Mouse (Mus musculus): ENCODE measurements at regions not wholly inside any gene's neighbourhood (a gene's known extent, or its start where the extent isn't known, plus 50 kb on each side); places are given as distances from the start of the nearest gene placed in this dataset.

DNA sequence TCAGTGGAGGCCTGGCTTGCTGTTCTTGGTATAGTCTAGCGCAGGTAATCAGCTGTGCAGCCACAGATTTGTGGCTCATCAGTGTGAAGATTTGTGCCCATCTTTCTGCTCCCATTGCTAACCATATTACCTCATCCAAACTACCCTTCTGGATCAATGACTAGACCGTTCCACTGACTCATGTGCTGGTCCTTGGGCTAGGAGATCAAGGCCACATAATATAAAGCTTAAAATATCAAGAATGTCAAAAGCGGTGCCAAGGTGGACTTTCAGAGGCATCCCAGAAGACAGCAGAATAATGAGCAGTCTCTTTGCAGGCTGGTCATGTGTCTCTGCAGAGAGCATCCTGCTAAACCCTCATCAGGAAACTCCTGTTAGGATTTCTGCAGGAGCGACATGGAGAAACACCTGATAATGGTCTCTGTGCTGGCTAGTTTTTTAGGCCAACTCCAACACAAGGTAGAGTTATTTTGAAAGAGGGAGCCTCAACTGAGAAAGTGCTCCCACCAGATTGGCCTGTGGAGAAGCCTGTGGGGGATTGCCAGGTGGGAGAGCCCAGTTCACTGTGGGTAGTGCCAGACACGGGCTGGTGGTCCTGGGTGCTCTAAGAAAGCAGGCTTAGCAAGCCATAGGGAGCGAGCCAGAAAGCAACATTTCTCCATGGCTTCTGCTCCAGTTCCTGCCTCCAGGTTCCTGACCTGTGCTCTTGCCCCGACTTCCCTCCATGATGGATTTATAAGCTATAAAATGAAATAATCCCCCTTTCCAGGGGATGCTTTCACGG, 319.8 kb downstream of the Tbc1d1 start:
- H3K9ac ChIP-seq (ENCODE audit: insufficient read depth, low read depth): no peak overlapping the region
- no peaks in the 10 kb centered on the region for H3K27me3 ChIP-seq (replicated peaks)
- no peaks in the 10 kb centered on the region for H3K36me3 ChIP-seq (replicated peaks in 1 of 2; ENCODE audit: control insufficient read depth in 1 of 2, insufficient read depth in 1 of 2, low read length in 1 of 2)
- H3K4me3 ChIP-seq (replicated peaks in 1 of 3; ENCODE audit: low read depth in 2 of 3, low read length in 2 of 3, poor library complexity in 1 of 3): no peak overlapping the region
- no peaks in the 10 kb centered on the region for H3K9me3 ChIP-seq (replicated peaks; ENCODE audit: low read length)
- DNase-seq (ENCODE audit: extremely low read depth): no peak
- H3K79me2 ChIP-seq (replicated peaks; ENCODE audit: control insufficient read depth, extremely low read depth, insufficient read depth, poor library complexity, severe bottlenecking): no peaks in the 10 kb centered on the region
- TF ChIP-seq SMC3 (IDR thresholded peaks at IDR 0.05; ENCODE audit: low read depth, low read length) (no peak), MAX (IDR thresholded peaks at IDR 0.05; ENCODE audit: low read length) (no peak), ETS1 (conservative IDR thresholded peaks at IDR 0.05; ENCODE audit: low read depth, low read length) (no peak), IRF4 (IDR thresholded peaks at IDR 0.05; ENCODE audit: low read depth, low read length) (no peak), UBTF (IDR thresholded peaks at IDR 0.05; ENCODE audit: low read depth, low read length) (no peak), ZC3H11A (IDR thresholded peaks at IDR 0.05; ENCODE audit: low read depth, low read length) (no peak), TCF12 (IDR thresholded peaks at IDR 0.05; ENCODE audit: low read depth, low read length) (no peak), ZMIZ1 (IDR thresholded peaks at IDR 0.05; ENCODE audit: low read depth, low read length) (no peak), JUN (IDR thresholded peaks at IDR 0.05; ENCODE audit: insufficient read depth, low read depth, low read length) (no peak), ZKSCAN1 (IDR thresholded peaks at IDR 0.05; ENCODE audit: borderline replicate concordance, low read depth, low read length) (no peak), MEF2A (IDR thresholded peaks at IDR 0.05; ENCODE audit: borderline replicate concordance, low read depth, low read length) (no peak), RAD21 (IDR thresholded peaks at IDR 0.05; ENCODE audit: low read depth, low read length) (no peak), POLR2AphosphoS2 (IDR thresholded peaks at IDR 0.05; ENCODE audit: low read depth, low read length) (no peak), KAT2A (IDR thresholded peaks at IDR 0.05; ENCODE audit: insufficient replicate concordance, low read length) (no peak)
- in situ Hi-C loops (cut with MboI; ENCODE audit: low pct_ligation_motif_present, low pct_unique_long_range_greater_than_20kb, low sequenced_read_pairs) (no loop called here), dilution Hi-C loops (cut with MboI; ENCODE audit: extremely low pct_ligation_motif_present, extremely low pct_unique_long_range_greater_than_20kb, low sequenced_read_pairs) (no loop called here)
- H3K4me2 ChIP-seq (ENCODE audit: insufficient read depth, low read depth, poor library complexity, severe bottlenecking): no peak overlapping the region
- no peak overlapping the region for H3K27ac ChIP-seq (ENCODE audit: insufficient read depth, low read depth)
- H3K4me1 ChIP-seq (ENCODE audit: control insufficient read depth in 1 of 2, insufficient read depth in 2 of 2): no peaks in the 10 kb centered on the region; a peak in 1 of 4 replicates

DNA sequence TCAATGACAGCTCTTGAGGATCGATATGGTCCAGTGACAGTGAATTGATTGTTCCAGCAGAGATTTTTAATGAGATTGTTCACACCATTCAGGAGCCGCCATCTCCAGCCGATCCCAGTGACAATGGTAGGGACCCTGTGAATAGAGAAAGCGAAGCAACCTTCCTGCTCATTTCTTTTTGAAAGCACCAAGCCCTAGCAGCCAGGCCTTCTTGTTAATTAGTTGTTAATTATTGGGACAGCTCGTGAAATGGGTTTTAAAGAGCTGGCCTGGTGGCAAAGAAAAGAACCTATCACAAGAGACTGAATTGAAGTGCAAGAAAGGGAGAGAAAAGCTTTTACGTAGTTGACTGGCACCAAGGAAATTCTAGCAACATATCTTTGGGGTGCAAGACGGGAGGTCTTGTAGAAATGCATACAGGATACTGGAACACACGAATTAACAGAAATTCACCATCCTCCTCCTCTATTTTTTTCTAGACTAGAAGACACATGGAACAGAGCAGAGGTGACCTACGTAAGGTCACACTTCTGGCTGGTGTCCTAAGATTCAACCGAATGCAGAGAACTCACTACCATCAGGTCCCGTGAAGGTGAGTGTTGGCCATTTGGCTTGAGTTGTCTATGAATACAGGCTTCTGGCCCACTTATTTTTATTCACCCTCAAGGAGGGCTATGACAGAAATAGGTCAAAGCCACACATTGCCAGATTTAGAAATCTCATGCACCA, 320.7 kb downstream of the Tbc1d1 start:
- H3K4me2 ChIP-seq (ENCODE audit: insufficient read depth, low read depth, poor library complexity, severe bottlenecking): no peak overlapping the region
- H3K9ac ChIP-seq (ENCODE audit: insufficient read depth, low read depth): no peak overlapping the region
- H3K4me1 ChIP-seq (ENCODE audit: control insufficient read depth in 1 of 2, insufficient read depth in 2 of 2): no peaks in the 10 kb centered on the region; a peak in 1 of 4 replicates
- in situ Hi-C loops (cut with MboI; ENCODE audit: low pct_ligation_motif_present, low pct_unique_long_range_greater_than_20kb, low sequenced_read_pairs) (no loop called here), dilution Hi-C loops (cut with MboI; ENCODE audit: extremely low pct_ligation_motif_present, extremely low pct_unique_long_range_greater_than_20kb, low sequenced_read_pairs) (no loop called here)
- H3K79me2 ChIP-seq (replicated peaks; ENCODE audit: control insufficient read depth, extremely low read depth, insufficient read depth, poor library complexity, severe bottlenecking): no peaks in the 10 kb centered on the region
- H3K4me3 ChIP-seq (replicated peaks in 1 of 3; ENCODE audit: low read depth in 2 of 3, low read length in 2 of 3, poor library complexity in 1 of 3): no peak overlapping the region
- no peak for DNase-seq (ENCODE audit: extremely low read depth)
- H3K36me3 ChIP-seq (replicated peaks in 1 of 2; ENCODE audit: control insufficient read depth in 1 of 2, insufficient read depth in 1 of 2, low read length in 1 of 2): no peaks in the 10 kb centered on the region
- TF ChIP-seq ZKSCAN1 (IDR thresholded peaks at IDR 0.05; ENCODE audit: borderline replicate concordance, low read depth, low read length) (no peak), UBTF (IDR thresholded peaks at IDR 0.05; ENCODE audit: low read depth, low read length) (no peak), EP300 (IDR thresholded peaks at IDR 0.05; ENCODE audit: low read length) (no peak), TCF12 (IDR thresholded peaks at IDR 0.05; ENCODE audit: low read depth, low read length) (no peak), RAD21 (IDR thresholded peaks at IDR 0.05; ENCODE audit: low read depth, low read length) (no peak), E2F4 (IDR thresholded peaks at IDR 0.05; ENCODE audit: insufficient replicate concordance, low read depth, low read length) (no peak), KAT2A (IDR thresholded peaks at IDR 0.05; ENCODE audit: insufficient replicate concordance, low read length) (no peak), NRF1 (IDR thresholded peaks at IDR 0.05; ENCODE audit: low read depth, low read length) (no peak), SMC3 (IDR thresholded peaks at IDR 0.05; ENCODE audit: low read depth, low read length) (no peak), PAX5 (IDR thresholded peaks at IDR 0.05; ENCODE audit: low read length) (no peak), RCOR1 (conservative IDR thresholded peaks at IDR 0.05; ENCODE audit: low read depth, low read length) (no peak)
- H3K9me3 ChIP-seq (replicated peaks; ENCODE audit: low read length): no peaks in the 10 kb centered on the region
- H3K27me3 ChIP-seq (replicated peaks): no peaks in the 10 kb centered on the region
- H3K27ac ChIP-seq (ENCODE audit: insufficient read depth, low read depth): no peak overlapping the region

Data from CH12.LX (cell line).